Mouse (Mus musculus) hindbrain, postnatal 0 days (tissue): ENCODE results near the gene Gal. TPM values are rescaled to one million over a fixed set of nuclear protein-coding genes. Genes with fewer than 3 reads are reported as not detected.
A peak's percentile ranks its signal among the peaks of the same experiment; 100 is the strongest.

Experiments used
- ATAC-seq: fragments of 200-750 bp; cut with Nextera tagmentation; 2 replicates; pipeline ENCODE4 v1.8.0; 2017; ENCODE audit warnings: mild to moderate bottlenecking, moderate TSS enrichment, moderate library complexity
- DNase-seq: peaks from one replicate; pipeline ENCODE4 v3.0.0-alpha.2; 2015; ENCODE audit warnings: low spot score
- H3K27ac ChIP-seq: fragments of 300-500 bp; sonication (generic); 2 replicates; pipeline ENCODE4 v1.5.1; 2014; ENCODE audit warnings: mild to moderate bottlenecking
- H3K27me3 ChIP-seq: fragments of 300-500 bp; sonication (generic); 2 replicates; pipeline ENCODE4 v1.6.1; 2014; ENCODE audit warnings: low read length, mixed read lengths; ENCODE audit not compliant: insufficient read depth
- H3K36me3 ChIP-seq: fragments of 300-500 bp; sonication (generic); 2 replicates; pipeline ENCODE4 v1.6.1; 2014; ENCODE audit warnings: low read length, mixed read lengths; ENCODE audit not compliant: insufficient read depth
- H3K4me1 ChIP-seq: fragments of 300-500 bp; sonication (generic); 2 replicates; pipeline ENCODE4 v1.6.1; 2014; ENCODE audit warnings: antibody characterized with exemption, low read length, mixed read lengths; ENCODE audit not compliant: insufficient read depth
- H3K4me2 ChIP-seq: fragments of 300-500 bp; sonication (generic); 2 replicates; pipeline ENCODE4 v1.6.1; 2014; ENCODE audit warnings: low read depth, mild to moderate bottlenecking, low read length, moderate library complexity, mixed read lengths
- H3K4me3 ChIP-seq: fragments of 300-500 bp; sonication (generic); 2 replicates; pipeline ENCODE4 v1.5.1; 2014; ENCODE audit warnings: low read length
- H3K9ac ChIP-seq: fragments of 300-500 bp; sonication (generic); replicated peaks from 2 replicates; pipeline ENCODE4 v1.6.1; 2014; ENCODE audit warnings: mild to moderate bottlenecking, low read length, moderate library complexity, mixed read lengths
- H3K9me3 ChIP-seq: fragments of 300-500 bp; sonication (generic); 2 replicates; pipeline ENCODE4 v1.6.1; 2016; ENCODE audit warnings: low read length, mixed read lengths
- CTCF ChIP-seq: IDR thresholded peaks from 2 replicates; pipeline ENCODE4 v1.5.1; 2016; ENCODE audit warnings: antibody characterized with exemption, control low read depth, low read depth
- WGBS: fragments of 180-500 bp; shearing (Covaris S2); extraction: QIAGEN DNeasy Blood & Tissue Kit; methylation state at CpG from one replicate; pipeline ENCODE4 v1.1.7; 2014; 5-methylcytosine and 5-hydroxymethylcytosine counted together
- polyA plus RNA-seq: library from polyadenylated mRNA; unstranded; fragments of >200 nt; fragmentation: Nextera tagmentation; extraction: Ambion mirVana; gene quantifications from 2 replicates; pipeline ENCODE4 v1.2.1, GENCODE M21; 2015
- total RNA-seq: library from RNA; depleted of rRNA; stranded (reverse); fragments of >200 nt; gene quantifications from 2 replicates; pipeline ENCODE4 v1.2.3, GENCODE M21; 2014

Gal gene
- total and polyA plus RNA-seq, 2 experiments from 2014 or later = 3.7 to 29.4 TPM

DNA sequence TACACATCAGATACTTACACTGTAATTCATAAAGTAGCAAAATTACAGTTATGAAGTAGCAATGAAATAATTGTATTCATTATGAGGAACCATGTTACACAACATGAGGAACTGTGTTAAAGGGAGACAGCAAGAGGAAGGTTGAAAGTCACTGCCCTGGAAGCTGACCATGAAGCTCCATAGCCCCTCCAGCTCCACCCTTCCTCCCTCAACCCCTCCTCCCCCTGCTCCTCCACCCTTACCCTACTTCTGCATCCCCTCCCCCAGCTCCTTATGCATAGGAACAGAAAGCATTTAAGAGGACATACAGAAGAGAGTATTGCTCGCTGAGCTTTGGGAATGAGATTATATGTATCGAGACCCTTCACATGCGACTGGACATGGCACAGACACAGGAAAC, 35.7 kb downstream of the Gal start:
- no peak for DNase-seq
- H3K4me1 ChIP-seq = no peaks in the 10 kb centered on the region

DNA sequence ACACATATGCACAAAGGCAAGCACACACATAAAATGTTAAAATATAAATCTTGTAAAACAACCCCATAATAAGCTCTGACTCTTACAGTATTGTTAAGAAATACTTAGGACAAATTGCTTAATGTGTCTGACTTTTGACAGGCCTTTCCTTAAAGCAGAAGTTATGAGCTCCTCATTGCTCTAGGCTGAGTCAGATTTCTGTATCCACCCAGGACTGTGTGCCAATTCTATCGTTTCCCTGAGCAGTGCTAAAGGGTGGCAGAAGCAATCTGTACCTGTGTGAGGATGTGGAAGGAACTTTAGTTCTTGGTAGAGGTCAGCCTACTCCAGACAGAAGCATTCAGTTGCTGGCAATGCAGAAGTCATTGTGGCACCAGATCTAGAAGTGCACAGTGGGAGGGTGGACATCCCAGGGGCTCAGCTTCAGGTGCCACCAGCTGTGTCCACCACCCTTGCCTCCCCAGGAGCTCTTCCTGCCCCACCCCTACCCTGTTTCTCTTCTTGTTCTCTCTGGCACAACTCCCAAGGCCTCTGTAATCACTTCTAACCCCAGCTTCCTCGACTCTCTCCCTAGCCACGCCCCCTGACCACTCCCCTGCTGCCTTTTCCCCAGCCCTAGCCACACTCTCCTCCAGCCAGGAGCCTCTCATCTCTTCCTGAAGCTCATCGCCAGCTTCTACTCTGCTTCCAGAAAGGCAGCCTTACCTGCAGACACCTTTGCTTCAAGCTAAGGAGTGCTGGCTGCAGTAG, 37.2 kb downstream of the Gal start:
- Histone ChIP-seq H3K27me3 (no peaks in the 10 kb centered on the region), H3K9ac (no peak overlapping the region), H3K36me3 (no peaks in the 10 kb centered on the region), H3K4me2 (no peak overlapping the region), H3K9me3 (no peaks in the 10 kb centered on the region), H3K4me1 (no peaks in the 10 kb centered on the region), H3K27ac (no peak overlapping the region), H3K4me3 (no peak overlapping the region)
- DNase-seq (no peak), ATAC-seq (no peak)
- WGBS = 41% methylated on average over 4 of the region's 4 CpGs
- no peak for TF ChIP-seq CTCF

More for the DNA sequence above, 35.7 kb downstream of the Gal start:
- Histone ChIP-seq H3K9me3 (no peaks in the 10 kb centered on the region), H3K27me3 (no peaks in the 10 kb centered on the region), H3K27ac (no peak overlapping the region), H3K9ac (no peak overlapping the region), H3K4me2 (no peak overlapping the region), H3K4me3 (no peak overlapping the region), H3K36me3 (no peaks in the 10 kb centered on the region)
- TF ChIP-seq CTCF = no peak
- no peak for ATAC-seq
- 98% methylated on average over 3 of the region's 3 CpGs for WGBS

DNA sequence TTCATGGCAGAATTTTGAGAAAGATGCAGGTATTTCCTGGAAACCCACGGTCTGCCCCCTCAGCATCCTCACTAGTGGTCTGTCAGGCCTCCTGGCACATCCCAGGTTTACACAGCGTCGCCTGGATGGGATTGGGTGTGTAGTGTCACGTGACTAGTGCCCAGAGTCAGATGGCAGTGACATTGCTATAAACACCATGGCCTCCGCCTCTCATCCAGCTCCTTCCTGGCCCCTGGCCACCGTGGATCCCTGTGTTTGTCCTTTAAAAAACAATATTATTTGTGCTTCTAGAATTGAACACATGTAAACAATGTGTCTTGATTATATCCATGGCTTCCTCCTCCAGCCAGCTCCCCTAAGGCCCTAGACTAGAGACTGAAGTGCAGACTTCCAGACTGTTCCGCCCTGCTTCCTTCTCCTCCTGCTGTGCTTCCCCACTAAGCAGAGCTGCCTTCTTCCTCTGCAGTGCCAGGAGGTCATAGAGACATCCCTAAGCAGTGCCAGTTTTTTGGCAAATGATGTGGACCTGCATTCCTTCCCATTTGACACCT, 38.3 kb downstream of the Gal start:
- DNase-seq (no peak), ATAC-seq (no peak)
- H3K4me2 ChIP-seq = no peak overlapping the region
- H3K4me3 ChIP-seq = no peak overlapping the region
- no peak overlapping the region for H3K27ac ChIP-seq
- no peak for TF ChIP-seq CTCF
- no peaks in the 10 kb centered on the region for H3K36me3 ChIP-seq
- no peaks in the 10 kb centered on the region for H3K9me3 ChIP-seq
- no peaks in the 10 kb centered on the region for H3K27me3 ChIP-seq
- H3K4me1 ChIP-seq = no peaks in the 10 kb centered on the region
- WGBS = 67% methylated on average over 7 of the region's 7 CpGs
- no peak overlapping the region for H3K9ac ChIP-seq

DNA sequence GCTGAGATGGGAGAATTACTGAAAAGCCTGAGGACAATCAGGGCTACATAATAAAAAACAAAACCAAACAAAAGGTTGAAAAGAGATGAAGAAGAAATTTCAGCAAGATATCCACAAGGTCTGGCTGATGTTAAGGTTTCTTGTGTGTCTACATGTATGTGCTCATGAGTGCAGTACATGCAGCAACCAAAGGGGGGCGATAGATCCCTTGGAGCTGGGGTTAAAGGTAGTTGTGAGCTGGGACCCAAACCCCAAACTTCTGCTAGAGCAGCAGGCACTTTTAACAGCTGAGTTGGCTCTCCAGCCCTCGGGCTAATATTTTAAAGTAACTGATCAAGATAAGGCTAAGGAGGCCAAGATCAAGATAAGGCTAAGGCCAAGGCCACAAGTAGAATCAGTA, 40.3 kb downstream of the Gal start:
- ATAC-seq (no peak), DNase-seq (no peak)
- no peaks in the 10 kb centered on the region for H3K9me3 ChIP-seq
- no peak overlapping the region for H3K9ac ChIP-seq
- no peaks in the 10 kb centered on the region for H3K36me3 ChIP-seq
- peak; percentile 34 for TF ChIP-seq CTCF
- no peak overlapping the region for H3K27ac ChIP-seq
- H3K4me2 ChIP-seq = no peak overlapping the region
- WGBS = 72% methylated on average over 2 of the region's 2 CpGs
- no peak overlapping the region for H3K4me3 ChIP-seq
- H3K4me1 ChIP-seq = no peaks in the 10 kb centered on the region
- no peaks in the 10 kb centered on the region for H3K27me3 ChIP-seq

DNA sequence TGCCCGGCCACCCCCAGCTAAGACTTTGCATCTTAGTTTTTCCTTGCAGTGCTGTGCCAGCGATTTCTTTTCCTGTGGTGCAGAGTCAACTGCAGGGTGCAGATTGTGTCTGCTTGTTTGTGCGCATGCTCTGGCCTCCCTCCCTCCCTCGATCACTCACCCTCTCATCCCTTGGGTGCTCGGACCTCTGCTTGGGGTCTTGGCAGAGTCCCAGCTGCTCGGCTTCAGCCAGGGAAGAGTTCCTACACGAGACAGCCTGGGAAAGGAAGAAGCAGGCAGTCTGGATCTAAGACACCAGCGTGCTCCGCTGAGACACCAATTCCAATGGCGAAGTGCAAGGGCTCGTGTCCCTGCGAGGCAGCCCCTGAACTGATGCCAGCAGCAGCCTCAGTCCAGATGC, 41.0 kb downstream of the Gal start:
- Histone ChIP-seq H3K27me3 (no peaks in the 10 kb centered on the region), H3K9ac (no peak overlapping the region), H3K9me3 (no peaks in the 10 kb centered on the region), H3K4me2 (no peak overlapping the region), H3K4me1 (no peaks in the 10 kb centered on the region), H3K27ac (no peak overlapping the region), H3K4me3 (no peak overlapping the region), H3K36me3 (no peaks in the 10 kb centered on the region)
- WGBS = 57% methylated on average over 12 of the region's 12 CpGs
- ATAC-seq = no peak
- TF ChIP-seq CTCF = no peak
- DNase-seq = no peak

DNA sequence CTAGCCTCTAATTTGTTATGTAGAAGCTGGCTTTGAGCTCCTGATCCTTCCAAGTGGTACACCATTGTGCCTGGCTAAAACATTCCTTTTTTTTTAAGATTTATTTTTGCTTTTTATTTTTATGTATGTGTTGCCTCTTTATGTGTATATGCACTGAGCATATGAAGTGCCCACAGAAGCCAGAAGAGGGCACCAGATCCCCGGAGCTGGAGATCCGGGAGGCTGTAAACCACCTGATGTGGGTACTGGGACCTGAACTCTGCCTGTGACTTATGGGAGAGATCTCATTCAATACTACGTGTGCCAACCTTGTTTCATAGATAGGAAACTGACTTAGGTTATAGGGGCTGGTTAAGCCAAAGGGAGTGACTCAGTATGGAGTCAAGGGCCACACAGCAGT, 46.1 kb downstream of the Gal start:
- 89% methylated on average over 3 of the region's 3 CpGs for WGBS
- 0 out of 2 replicates have a peak, but pooled peaks cover 4% of the 10 kb centered on the region for H3K36me3 ChIP-seq
- H3K4me1 ChIP-seq = no peaks in the 10 kb centered on the region
- H3K9ac ChIP-seq = no peak overlapping the region
- TF ChIP-seq CTCF = no peak
- no peak overlapping the region for H3K4me2 ChIP-seq
- DNase-seq (no peak), ATAC-seq (no peak)
- H3K4me3 ChIP-seq = no peak overlapping the region
- no peaks in the 10 kb centered on the region for H3K9me3 ChIP-seq
- H3K27ac ChIP-seq = no peak overlapping the region
- no peaks in the 10 kb centered on the region for H3K27me3 ChIP-seq

DNA sequence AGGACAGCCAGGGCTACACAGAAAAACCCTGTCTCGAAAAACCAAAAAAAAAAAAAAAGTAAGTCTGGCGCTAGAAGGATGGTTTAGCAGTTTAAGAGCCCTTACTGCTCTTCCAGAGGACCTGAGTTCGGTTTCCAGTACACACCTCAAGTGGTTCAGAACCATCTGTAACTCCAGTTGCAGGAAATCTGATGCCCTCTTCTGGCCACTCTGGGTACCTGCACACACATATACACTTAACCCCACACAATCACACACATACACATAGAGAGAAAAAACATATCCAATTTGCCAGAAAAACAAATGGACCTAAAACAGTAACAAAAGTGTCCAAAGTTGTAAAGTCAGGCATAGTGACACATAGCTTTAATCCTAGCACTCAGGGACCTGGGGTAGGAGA, 49.3 kb downstream of the Gal start:
- H3K4me2 ChIP-seq = no peak overlapping the region
- H3K9ac ChIP-seq = no peak overlapping the region
- no peaks in the 10 kb centered on the region for H3K27me3 ChIP-seq
- TF ChIP-seq CTCF = 0 out of 2 replicates have a peak, but pooled peaks have one; percentile 18
- H3K27ac ChIP-seq = no peak overlapping the region
- no peak for DNase-seq
- no peaks in the 10 kb centered on the region for H3K9me3 ChIP-seq
- no peak for ATAC-seq
- H3K4me3 ChIP-seq = no peak overlapping the region
- peaks cover 4% of the 10 kb centered on the region; the same call in 1 of the 2 replicates for H3K36me3 ChIP-seq
- no peaks in the 10 kb centered on the region for H3K4me1 ChIP-seq
- 92% methylated on average over 3 of the region's 3 CpGs for WGBS
